ENCODE assay signal across 8 mouse cellular contexts in genomic region chr6:72597956-72598753, GRCm38 (mm10). TPM values are rescaled to one million over a fixed set of nuclear protein-coding genes. Genes with fewer than 3 reads are reported as not detected.
DNase-seq lines count a peak whose midpoint lies in the region; ATAC-seq lines count a peak whose summit lies in the region.

Gene Elmod3, minus strand, starts transcription at chr6:72598413.
Gene Retsat, plus strand, starts transcription at chr6:72598475.

- ATAC-seq in inflammation-experienced regulatory T-cells, adult 6 months, result peak; percentile 84
- peak; percentile 81 for ATAC-seq in megakaryocyte-erythroid progenitor cell, adult 5-6 weeks (replicated peaks; ENCODE audit: low FRiP score, low TSS enrichment, poor library complexity, severe bottlenecking)

- intact Hi-C loops in gastrocnemius, postnatal 14 days (cut with DNase I; ENCODE audit: low total_unique reads), result no loop called here
- intact Hi-C loops in left cerebral cortex, postnatal 10 days (cut with DNase I), result no loop called here

- peak; percentile 97 to 99 for DNase-seq in adrenal gland, adult (ENCODE audit: inconsistent age in 2 of 2, low spot score in 1 of 2)
- peak; percentile 98 for DNase-seq in embryo, embryonic 10.5 days (ENCODE audit: low spot score)
- DNase-seq in gastrocnemius, postnatal 14 days, result peak; percentile 93
- peak; percentile 94 for DNase-seq in left cerebral cortex, postnatal 10 days (ENCODE audit: extremely low spot score in 1 of 2, low spot score in 2 of 2)
- peak; percentile 85 for DNase-seq in right cerebral cortex, postnatal 25 days
- peak; percentile 94 to 95 for DNase-seq in urinary bladder, postnatal 4 days (ENCODE audit: low spot score in 2 of 2)

RNA-seq across cellular contexts. Expression of gene Elmod3, which starts in this region (rescaled TPM):
- total RNA-seq in gastrocnemius, postnatal 14 days (2021), result 1 to 10 TPM; 4.7 to 8.6 TPM
- 10 to 100 TPM; 13.7 to 24.3 (median 20.6) TPM for polyA plus RNA-seq in inflammation-experienced regulatory T-cells, adult 6 months (2017; shearing (Covaris generic))
- 10 to 100 TPM; 13.0 to 14.4 TPM for total RNA-seq in left cerebral cortex, postnatal 10 days (2021)
- 16.2 and 17.0 TPM in 2 replicates for total RNA-seq in megakaryocyte-erythroid progenitor cell, adult 5-6 weeks (2014; fragmentation: Nextera tagmentation)
- 6.6 and 8.1 TPM in 2 replicates for total RNA-seq in megakaryocyte-erythroid progenitor cell, adult 5-6 weeks (2017)

RNA-seq across cellular contexts. Expression of gene Retsat, which starts in this region (rescaled TPM):
- total RNA-seq in gastrocnemius, postnatal 14 days (2021), result 10 to 100 TPM; 40.8 to 46.7 TPM
- polyA plus RNA-seq in inflammation-experienced regulatory T-cells, adult 6 months (2017; shearing (Covaris generic)), result 1 to 10 TPM; 3.9 to 5.5 (median 4.1) TPM
- 10 to 100 TPM; 25.9 to 30.8 TPM for total RNA-seq in left cerebral cortex, postnatal 10 days (2021)
- total RNA-seq in megakaryocyte-erythroid progenitor cell, adult 5-6 weeks (2014; fragmentation: Nextera tagmentation), result 20.0 and 24.3 TPM in 2 replicates
- total RNA-seq in megakaryocyte-erythroid progenitor cell, adult 5-6 weeks (2017), result 11.2 and 15.6 TPM in 2 replicates

Comparison
In these comparisons a context has a peak if more than half of its experiments do, and no peak if none do; other contexts are left out.
1. Peak in every context shown above with its lines: DNase-seq and ATAC-seq.